Mouse (Mus musculus) midbrain, postnatal 0 days (tissue): Measurements from ENCODE around the gene Pnpla7. TPM values are rescaled to one million over a fixed set of nuclear protein-coding genes. Genes with fewer than 3 reads are reported as not detected.

Source experiments
- ATAC-seq: fragments of 200-750 bp; cut with Nextera tagmentation; 2 replicates; pipeline ENCODE4 v1.8.0; 2017; ENCODE audit warnings: moderate number of reproducible peaks, mild to moderate bottlenecking, moderate TSS enrichment, moderate library complexity; ENCODE audit not compliant: low FRiP score
- DNase-seq: peaks from one replicate; pipeline ENCODE4 v3.0.0-alpha.2; 2015; ENCODE audit warnings: low spot score
- H3K27ac ChIP-seq: fragments of 300-500 bp; sonication (generic); 2 replicates; pipeline ENCODE4 v1.5.1; 2014; ENCODE audit warnings: low read depth, mild to moderate bottlenecking, low read length, mixed read lengths
- H3K27me3 ChIP-seq: fragments of 300-500 bp; sonication (generic); 2 replicates; pipeline ENCODE4 v1.6.1; 2014; ENCODE audit warnings: low read length, control low read depth, mixed read lengths; ENCODE audit not compliant: insufficient read depth
- H3K36me3 ChIP-seq: fragments of 300-500 bp; sonication (generic); 2 replicates; pipeline ENCODE4 v1.6.1; 2014; ENCODE audit warnings: low read length, control low read depth, mixed read lengths; ENCODE audit not compliant: insufficient read depth
- H3K4me1 ChIP-seq: fragments of 300-500 bp; sonication (generic); 2 replicates; pipeline ENCODE4 v1.6.1; 2014; ENCODE audit warnings: mild to moderate bottlenecking, control low read depth, antibody characterized with exemption, low read length, mixed read lengths; ENCODE audit not compliant: insufficient read depth
- H3K4me2 ChIP-seq: fragments of 300-500 bp; sonication (generic); 2 replicates; pipeline ENCODE4 v1.6.1; 2014; ENCODE audit warnings: low read depth, mild to moderate bottlenecking, low read length, mixed read lengths; ENCODE audit not compliant: poor library complexity, severe bottlenecking
- H3K4me3 ChIP-seq: fragments of 300-500 bp; sonication (generic); 2 replicates; pipeline ENCODE4 v1.5.1; 2014; ENCODE audit warnings: low read depth, mild to moderate bottlenecking, low read length, moderate library complexity
- H3K9ac ChIP-seq: fragments of 300-500 bp; sonication (generic); replicated peaks from 2 replicates; pipeline ENCODE4 v1.6.1; 2014; ENCODE audit warnings: mild to moderate bottlenecking, low read length, moderate library complexity, mixed read lengths; ENCODE audit not compliant: poor library complexity, severe bottlenecking
- H3K9me3 ChIP-seq: fragments of 300-500 bp; sonication (generic); 2 replicates; pipeline ENCODE4 v1.6.1; 2016; ENCODE audit warnings: low read length, control low read depth
- CTCF ChIP-seq: IDR thresholded peaks from 2 replicates; pipeline ENCODE4 v1.5.1; 2016; ENCODE audit warnings: antibody characterized with exemption, mild to moderate bottlenecking
- whole genome bisulfite sequencing: fragments of 180-500 bp; shearing (Covaris S2); extraction: QIAGEN DNeasy Blood & Tissue Kit; methylation state at CpG from one replicate; pipeline ENCODE4 v1.1.7; 2014; 5-methylcytosine and 5-hydroxymethylcytosine counted together
- polyA plus RNA-seq: library from polyadenylated mRNA; unstranded; fragments of >200 nt; fragmentation: Nextera tagmentation; extraction: Ambion mirVana; gene quantifications from 2 replicates; pipeline ENCODE4 v1.2.1, GENCODE M21; 2015
- total RNA-seq: library from RNA; depleted of rRNA; stranded (reverse); fragments of >200 nt; gene quantifications from 2 replicates; pipeline ENCODE4 v1.2.3, GENCODE M21; 2014

Pnpla7 gene
- total and polyA plus RNA-seq, 2 experiments from 2014 or later: 3.2 to 3.6 TPM

DNA sequence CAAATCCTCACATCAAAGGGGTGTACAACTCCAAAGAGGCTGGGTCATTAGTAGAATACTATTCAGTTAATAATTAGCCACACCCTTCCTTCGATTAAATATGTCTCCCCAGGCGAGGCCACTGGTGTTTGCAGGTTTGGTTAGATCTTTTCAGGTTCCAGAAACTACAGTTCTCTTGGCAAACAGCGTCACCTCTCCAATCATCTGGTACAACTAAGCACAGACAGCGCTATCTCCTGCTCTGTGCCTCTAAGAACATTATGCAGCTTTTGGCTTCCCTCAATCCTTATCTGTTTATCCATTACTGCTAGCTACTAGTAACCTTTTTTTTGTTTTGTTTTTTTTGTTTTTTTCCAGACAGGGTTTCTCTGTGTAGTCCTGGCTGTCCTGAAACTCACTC is 93.7 kb downstream of the Pnpla7 start:
- no peaks in the 10 kb centered on the region for H3K27me3 ChIP-seq
- no peak for TF ChIP-seq CTCF
- H3K4me2 ChIP-seq: no peak overlapping the region
- DNase-seq: no peak
- H3K9me3 ChIP-seq: no peaks in the 10 kb centered on the region
- WGBS: 75% methylated on average over 4 of the region's 4 CpGs
- H3K27ac ChIP-seq: no peak overlapping the region
- H3K36me3 ChIP-seq: no peaks in the 10 kb centered on the region
- no peak for ATAC-seq
- no peaks in the 10 kb centered on the region for H3K4me1 ChIP-seq
- H3K4me3 ChIP-seq: no peak overlapping the region
- H3K9ac ChIP-seq: no peak overlapping the region

DNA sequence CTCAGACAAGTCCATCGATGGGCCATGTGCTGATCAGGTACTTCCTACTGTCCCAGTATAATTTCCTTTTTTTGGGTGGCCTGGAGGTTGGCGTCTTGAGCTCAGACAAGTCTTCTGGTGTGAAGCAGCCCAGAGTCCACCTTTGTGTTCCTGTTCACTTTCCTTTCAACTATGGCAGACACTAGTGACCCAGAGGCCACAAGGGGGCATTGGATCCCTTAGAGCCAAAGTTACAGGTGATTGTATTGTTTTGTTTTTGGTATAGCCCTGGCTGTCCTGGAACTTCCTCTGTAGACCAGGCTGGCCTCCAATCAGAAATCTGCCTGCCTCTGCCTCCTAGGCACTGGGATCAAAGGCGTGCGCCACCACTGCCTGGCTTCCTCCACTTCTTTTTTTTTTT is 96.6 kb downstream of the Pnpla7 start:
- Histone ChIP-seq H3K27ac (no peak overlapping the region), H3K9me3 (no peaks in the 10 kb centered on the region), H3K27me3 (no peaks in the 10 kb centered on the region), H3K4me1 (no peaks in the 10 kb centered on the region), H3K4me3 (no peak overlapping the region), H3K36me3 (no peaks in the 10 kb centered on the region), H3K9ac (no peak overlapping the region), H3K4me2 (no peak overlapping the region)
- ATAC-seq (no peak), DNase-seq (no peak)
- TF ChIP-seq CTCF: no peak
- WGBS: 91% methylated on average over 4 of the region's 4 CpGs

DNA sequence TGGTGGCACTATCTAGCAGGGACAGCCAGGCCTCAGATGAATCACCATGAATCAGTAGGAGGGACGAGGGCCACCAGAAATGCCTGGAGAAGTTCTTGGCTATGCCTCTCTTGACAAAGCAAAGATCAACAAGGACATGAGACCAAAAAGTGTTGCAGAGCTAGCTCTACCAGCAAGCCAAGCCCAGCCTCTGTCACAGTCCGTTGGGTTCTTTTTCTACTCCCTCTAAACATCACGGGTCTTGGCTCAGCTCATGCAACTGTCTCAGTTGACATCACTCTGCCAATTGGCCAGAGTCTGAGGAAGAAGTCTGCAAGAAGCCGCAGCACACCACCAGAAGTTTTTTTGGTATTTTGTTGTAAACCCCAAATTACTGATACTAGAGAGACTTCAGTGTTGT is 99.7 kb downstream of the Pnpla7 start:
- 64% methylated on average over 4 of the region's 4 CpGs for WGBS
- no peaks in the 10 kb centered on the region for H3K36me3 ChIP-seq

DNA sequence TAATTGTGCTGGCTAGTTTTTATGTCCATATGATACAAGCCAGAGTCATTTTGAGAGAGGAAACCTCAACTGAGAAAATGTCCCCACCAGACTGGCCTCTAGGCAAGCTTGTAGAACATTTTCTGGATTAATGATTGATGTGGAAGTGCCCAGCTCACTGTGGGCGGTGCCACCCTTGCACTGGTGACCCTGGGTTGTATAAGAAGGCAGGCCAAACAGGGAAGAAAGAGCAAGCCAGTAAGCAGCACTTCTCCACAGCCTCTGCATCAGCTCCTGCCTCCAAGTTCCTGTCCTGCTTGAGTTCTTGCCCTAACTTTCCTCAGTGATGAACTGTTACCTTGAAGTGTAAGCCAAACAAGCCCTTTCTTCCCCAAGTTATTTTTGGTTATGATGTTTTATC is 103.1 kb downstream of the Pnpla7 start:
- 81% methylated on average over 1 of the region's 1 CpGs for WGBS
- TF ChIP-seq CTCF: no peak
- Histone ChIP-seq H3K27me3 (no peaks in the 10 kb centered on the region), H3K9me3 (no peaks in the 10 kb centered on the region), H3K4me2 (no peak overlapping the region), H3K36me3 (no peaks in the 10 kb centered on the region), H3K9ac (no peak overlapping the region), H3K4me1 (no peaks in the 10 kb centered on the region), H3K27ac (no peak overlapping the region), H3K4me3 (no peak overlapping the region)
- ATAC-seq (no peak), DNase-seq (no peak)

More for the DNA sequence above, 99.7 kb downstream of the Pnpla7 start:
- DNase-seq (no peak), ATAC-seq (no peak)
- H3K9me3 ChIP-seq: no peaks in the 10 kb centered on the region
- H3K27ac ChIP-seq: no peak overlapping the region
- H3K9ac ChIP-seq: no peak overlapping the region
- no peaks in the 10 kb centered on the region for H3K4me1 ChIP-seq
- H3K27me3 ChIP-seq: no peaks in the 10 kb centered on the region
- no peak overlapping the region for H3K4me2 ChIP-seq
- no peak for TF ChIP-seq CTCF
- H3K4me3 ChIP-seq: no peak overlapping the region

DNA sequence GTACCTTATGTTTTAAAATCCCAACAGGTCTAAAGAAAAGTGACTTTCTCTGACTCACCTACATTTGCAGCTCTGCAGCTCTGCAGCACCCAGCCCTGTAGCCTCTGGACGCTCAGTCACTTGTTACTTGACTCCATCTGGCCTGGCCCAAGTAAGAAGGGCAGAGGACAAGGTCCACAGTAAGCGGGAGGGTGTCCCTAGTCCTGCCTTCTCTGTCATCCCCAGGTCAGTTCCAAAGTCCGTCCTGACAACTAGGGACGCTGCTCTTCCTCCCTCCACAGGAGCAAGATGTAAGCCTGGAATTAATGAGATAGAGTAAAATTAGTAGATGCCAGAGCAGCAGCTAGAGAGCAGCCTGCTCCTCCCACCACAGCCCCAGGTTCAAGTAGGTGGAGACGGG is 104.2 kb downstream of the Pnpla7 start, which contains the start of gene Entpd8:
Entpd8 (plus strand) TSS at position 229 of the 400 bp plus-strand sequence.
- H3K9ac ChIP-seq: no peak within 1 kb of the TSS
- no peak for TF ChIP-seq CTCF
- ATAC-seq (no peak), DNase-seq (no peak)
- H3K27ac ChIP-seq: no peak within 1 kb of the TSS
- no peaks in the 10 kb centered on the region for H3K36me3 ChIP-seq
- H3K4me3 ChIP-seq: no peak within 1 kb of the TSS
- no peaks in the 10 kb centered on the region for H3K9me3 ChIP-seq
- H3K4me1 ChIP-seq: no peaks in the 10 kb centered on the region
- H3K27me3 ChIP-seq: no peaks in the 10 kb centered on the region
- no peak within 1 kb of the TSS for H3K4me2 ChIP-seq
- WGBS: 71% methylated on average over 5 of the region's 5 CpGs

DNA sequence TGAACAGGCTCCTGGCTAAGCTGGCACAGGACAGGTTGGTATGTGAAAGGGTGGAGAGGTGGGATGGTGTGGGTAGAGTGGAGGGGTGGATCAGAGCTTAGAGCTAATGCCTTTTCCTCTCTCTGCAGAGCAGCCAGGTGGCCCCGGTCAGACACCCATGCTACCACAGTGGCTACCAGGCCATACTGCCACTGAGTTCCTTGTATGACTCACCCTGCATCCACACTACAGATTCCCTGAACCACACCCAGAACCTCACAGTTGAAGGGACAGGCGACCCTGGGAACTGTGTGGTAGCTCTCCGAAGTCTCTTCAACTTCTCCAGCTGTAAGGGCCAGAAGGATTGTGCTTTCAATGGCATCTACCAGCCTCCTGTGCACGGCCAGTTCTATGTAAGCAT is 107.9 kb downstream of the Pnpla7 start:
- Histone ChIP-seq H3K4me2 (no peak overlapping the region), H3K4me3 (no peak overlapping the region), H3K36me3 (no peaks in the 10 kb centered on the region), H3K9me3 (no peaks in the 10 kb centered on the region), H3K4me1 (no peaks in the 10 kb centered on the region), H3K27me3 (no peaks in the 10 kb centered on the region), H3K27ac (no peak overlapping the region), H3K9ac (no peak overlapping the region)
- 77% methylated on average over 4 of the region's 4 CpGs for WGBS
- no peak for ATAC-seq
- no peak for TF ChIP-seq CTCF
- no peak for DNase-seq
